Mouse (Mus musculus) ES-E14 (cell line): ENCODE measurements around the gene Acrbp. TPM values are rescaled to one million over a fixed set of nuclear protein-coding genes. Genes with fewer than 3 reads are reported as not detected.

Source experiments
- DNase-seq: peaks from one replicate; pipeline ENCODE4 v3.0.0-alpha.2; 2013; ENCODE audit warnings: low read depth, low spot score
- H3K27ac ChIP-seq: 2 replicates; pipeline ENCODE4 v1.5.1; 2012; ENCODE audit warnings: low read depth, mild to moderate bottlenecking, low read length, moderate library complexity, mixed read lengths; ENCODE audit not compliant: poor library complexity, insufficient read depth, severe bottlenecking
- H3K36me3 ChIP-seq: 2 replicates; pipeline ENCODE4 v1.6.1; 2012; ENCODE audit warnings: mild to moderate bottlenecking, low read length, moderate library complexity, mixed read lengths; ENCODE audit not compliant: control insufficient read depth, poor library complexity, insufficient read depth, severe bottlenecking
- H3K4me1 ChIP-seq, 2 experiments: fragments of 150-350 bp in 1 of 2; sonication (generic) in 1 of 2; 2 replicates each; pipeline ENCODE4 v1.6.1; 2012; ENCODE audit warnings: low read length in 2 of 2, mild to moderate bottlenecking in 1 of 2, mixed read lengths in 1 of 2; ENCODE audit not compliant: control insufficient read depth in 2 of 2, insufficient read depth in 2 of 2, poor library complexity in 1 of 2
- H3K4me3 ChIP-seq, 2 experiments: fragments of 150-350 bp in 1 of 2; sonication (generic) in 1 of 2; 2 replicates each; pipeline ENCODE4 v1.5.1; 2012; ENCODE audit warnings: low read length in 2 of 2, low read depth in 1 of 2, mild to moderate bottlenecking in 1 of 2, mixed read lengths in 1 of 2; ENCODE audit not compliant: insufficient read depth in 1 of 2, poor library complexity in 1 of 2, severe bottlenecking in 1 of 2
- H3K9ac ChIP-seq: 2 replicates; pipeline ENCODE4 v1.6.1; 2012; ENCODE audit warnings: low read depth, mild to moderate bottlenecking, low read length, mixed read lengths; ENCODE audit not compliant: poor library complexity, insufficient read depth, severe bottlenecking
- H3K9me3 ChIP-seq: fragments of 150-350 bp; sonication (generic); 2 replicates; pipeline ENCODE4 v1.6.1; 2012; ENCODE audit warnings: low read depth, mild to moderate bottlenecking, low read length; ENCODE audit not compliant: control insufficient read depth, insufficient read depth
- CHD2 ChIP-seq: IDR thresholded peaks from 2 replicates; pipeline ENCODE4 v1.6.1; 2014; ENCODE audit warnings: mild to moderate bottlenecking, low read depth, low read length, inconsistent platforms
- HCFC1 ChIP-seq: IDR thresholded peaks from 2 replicates; pipeline ENCODE4 v1.6.1; 2012; ENCODE audit warnings: low read length, inconsistent platforms, borderline replicate concordance; ENCODE audit not compliant: insufficient read depth
- MAFK ChIP-seq: IDR thresholded peaks from 2 replicates; pipeline ENCODE4 v1.6.1; 2014; ENCODE audit warnings: mild to moderate bottlenecking, low read depth, low read length, inconsistent platforms; ENCODE audit not compliant: insufficient read depth
- ZC3H11A ChIP-seq: IDR thresholded peaks from 2 replicates; pipeline ENCODE4 v1.6.1; 2012; ENCODE audit warnings: low read depth, mild to moderate bottlenecking, inconsistent platforms, low read length, borderline replicate concordance
- ZNF384 ChIP-seq: IDR thresholded peaks from 2 replicates; pipeline ENCODE4 v1.6.1; 2012; ENCODE audit warnings: low read depth, low read length, inconsistent platforms
- in situ Hi-C, 2 experiments: fragments of 600-800 bp; cut with MboI; formaldehyde crosslinking; loops; one replicate each; pipeline ENCODE4 v1.15.1; 2025; ENCODE audit warnings: low sequenced_read_pairs in 2 of 2, inconsistent platforms in 1 of 2; ENCODE audit not compliant: unreplicated experiment in 2 of 2
- total RNA-seq: library from RNA; depleted of rRNA; stranded (reverse); fragments of 300-350 nt; gene quantifications from 2 replicates; pipeline ENCODE4 v1.2.3, GENCODE M21; 2012; rRNA removed

The Acrbp gene
- total RNA-seq, 1 experiment = 9.6 TPM

GRCm38 (mm10) chr6:125107705-125108104, 58.2 kb downstream of the Acrbp start:
- TF ChIP-seq ZNF384 (no peak), ZC3H11A (no peak)

GRCm38 (mm10) chr6:125109371-125109770, 59.9 kb downstream of the Acrbp start:
- Histone ChIP-seq H3K36me3 (peaks cover 84% of the 10 kb centered on the region), H3K4me1 (no peaks in the 10 kb centered on the region), H3K9me3 (no peaks in the 10 kb centered on the region), H3K9ac (no peak overlapping the region), H3K4me3 (no peak overlapping the region), H3K27ac (no peak overlapping the region)
- no peak for DNase-seq
- TF ChIP-seq ZC3H11A = no peak
- TF ChIP-seq HCFC1 = no peak
- TF ChIP-seq CHD2 = no peak
- no peak for TF ChIP-seq ZNF384
- TF ChIP-seq MAFK = no peak
- in situ Hi-C loops = no loop called here

More at GRCm38 (mm10) chr6:125107705-125108104, 58.2 kb downstream of the Acrbp start:
- H3K27ac ChIP-seq = no peak overlapping the region
- in situ Hi-C loops = no loop called here
- no peaks in the 10 kb centered on the region for H3K9me3 ChIP-seq
- H3K9ac ChIP-seq = no peak overlapping the region
- H3K4me3 ChIP-seq = no peak overlapping the region
- H3K36me3 ChIP-seq = peaks cover 81% of the 10 kb centered on the region
- no peaks in the 10 kb centered on the region for H3K4me1 ChIP-seq
- no peak for DNase-seq

DNA sequence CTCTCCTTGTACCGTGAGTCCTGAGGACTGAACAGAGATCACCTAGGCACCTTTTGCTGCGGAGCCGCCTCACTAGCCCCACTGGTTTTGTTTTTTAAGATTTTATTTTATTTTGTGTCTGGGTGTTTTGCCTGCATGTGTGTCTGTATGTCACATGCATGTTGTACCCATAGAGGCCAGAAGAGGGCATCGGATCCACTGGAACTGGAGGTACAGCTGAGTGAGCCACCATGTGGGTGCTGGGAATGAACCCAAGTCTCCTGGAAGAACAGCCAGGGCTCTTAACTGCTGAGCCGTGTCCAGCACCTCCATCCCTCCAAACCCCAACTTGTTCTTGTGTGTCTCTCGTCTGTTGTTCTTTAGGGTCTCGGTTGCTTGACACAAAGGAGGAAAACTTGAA, 61.4 kb downstream of the Acrbp start:
- H3K36me3 ChIP-seq = peaks cover 74% of the 10 kb centered on the region
- no peak overlapping the region for H3K27ac ChIP-seq
- in situ Hi-C loops = no loop called here
- H3K9ac ChIP-seq = no peak overlapping the region
- no peak overlapping the region for H3K4me3 ChIP-seq
- H3K9me3 ChIP-seq = no peaks in the 10 kb centered on the region
- TF ChIP-seq MAFK (no peak), ZC3H11A (no peak), ZNF384 (no peak), CHD2 (no peak), HCFC1 (no peak)
- DNase-seq = no peak
- H3K4me1 ChIP-seq = no peaks in the 10 kb centered on the region

- H3K4me3 ChIP-seq = no peak overlapping the region
- no peaks in the 10 kb centered on the region for H3K4me1 ChIP-seq
- peaks cover 73% of the 10 kb centered on the region for H3K36me3 ChIP-seq
- in situ Hi-C loops = no loop called here
- H3K9me3 ChIP-seq = no peaks in the 10 kb centered on the region
- TF ChIP-seq ZNF384 (no peak), CHD2 (no peak), ZC3H11A (no peak)
- no peak overlapping the region for H3K9ac ChIP-seq
- no peak for DNase-seq
- H3K27ac ChIP-seq = no peak overlapping the region
These were observed 63.1 kb downstream of the Acrbp start for GRCm38 (mm10) chr6:125112553-125112952.

Other genes with a start within 250 kb of the Acrbp start
- gene Spsb2, start 241.0 kb upstream of the Acrbp start, total RNA-seq = 6.3 and 10.1 TPM in 2 replicates
- 306 and 404 TPM in 2 replicates for gene Tpi1, start 235.4 kb upstream of the Acrbp start, total RNA-seq
- 149 and 150 TPM in 2 replicates for gene Usp5, start 220.2 kb upstream of the Acrbp start, total RNA-seq
- 128 and 137 TPM in 2 replicates for gene Cdca3, start 220.1 kb upstream of the Acrbp start, total RNA-seq
- 0.32 TPM in 1 of 2 replicates, not detected in the other for gene Gnb3, start 209.4 kb upstream of the Acrbp start, total RNA-seq
- gene P3h3, start 191.9 kb upstream of the Acrbp start, total RNA-seq = 10.1 and 15.6 TPM in 2 replicates
- 1.7 and 3.1 TPM in 2 replicates for gene Gpr162, start 185.7 kb upstream of the Acrbp start, total RNA-seq
- 0.37 and 0.49 TPM in 2 replicates for gene Cd4, start 161.5 kb upstream of the Acrbp start, total RNA-seq
- 1.0 and 1.2 TPM in 2 replicates for gene Lag3, start 138.0 kb upstream of the Acrbp start, total RNA-seq
- gene Ptms, start 129.6 kb upstream of the Acrbp start, total RNA-seq = 66.7 and 67.4 TPM in 2 replicates
- gene Mlf2, start 118.3 kb upstream of the Acrbp start, total RNA-seq = 179 and 196 TPM in 2 replicates
- gene Cops7a, start 84.2 kb upstream of the Acrbp start, total RNA-seq = 138 and 141 TPM in 2 replicates
- gene Pianp, start 53.0 kb upstream of the Acrbp start, total RNA-seq = 2.9 and 6.1 TPM in 2 replicates
- 25.1 and 25.6 TPM in 2 replicates for gene Zfp384, start 40.5 kb upstream of the Acrbp start, total RNA-seq
- gene Ing4, start 9.9 kb upstream of the Acrbp start, total RNA-seq = 32.4 and 50.2 TPM in 2 replicates
- 5.0 and 9.3 TPM in 2 replicates for gene Lpar5, start 18.2 kb downstream of the Acrbp start, total RNA-seq
- 344 and 351 TPM in 2 replicates for gene Chd4, start 46.3 kb downstream of the Acrbp start, total RNA-seq
- gene Nop2, start 82.2 kb downstream of the Acrbp start, total RNA-seq = 159 and 174 TPM in 2 replicates
- gene Iffo1, start 95.6 kb downstream of the Acrbp start, total RNA-seq = 15.1 and 16.5 TPM in 2 replicates
- gene Gapdh, start 116.8 kb downstream of the Acrbp start, total RNA-seq = 2,407 and 2,462 TPM in 2 replicates
- 159 and 187 TPM in 2 replicates for gene Ncapd2, start 142.0 kb downstream of the Acrbp start, total RNA-seq
- gene Mrpl51, start 142.1 kb downstream of the Acrbp start, total RNA-seq = 155 and 184 TPM in 2 replicates
- 3.5 and 4.6 TPM in 2 replicates for gene Vamp1, start 165.9 kb downstream of the Acrbp start, total RNA-seq
- gene Tapbpl, start 182.2 kb downstream of the Acrbp start, total RNA-seq = 4.2 and 6.4 TPM in 2 replicates
- gene Cd27, start 187.3 kb downstream of the Acrbp start, total RNA-seq = 0.22 TPM in 1 of 2 replicates, not detected in the other
- 53.3 and 84.8 TPM in 2 replicates for gene Tuba3a, start 236.4 kb downstream of the Acrbp start, total RNA-seq